Mouse (Mus musculus): ENCODE measurements around the gene Ubqln4.

Ubqln4 gene

DNA sequence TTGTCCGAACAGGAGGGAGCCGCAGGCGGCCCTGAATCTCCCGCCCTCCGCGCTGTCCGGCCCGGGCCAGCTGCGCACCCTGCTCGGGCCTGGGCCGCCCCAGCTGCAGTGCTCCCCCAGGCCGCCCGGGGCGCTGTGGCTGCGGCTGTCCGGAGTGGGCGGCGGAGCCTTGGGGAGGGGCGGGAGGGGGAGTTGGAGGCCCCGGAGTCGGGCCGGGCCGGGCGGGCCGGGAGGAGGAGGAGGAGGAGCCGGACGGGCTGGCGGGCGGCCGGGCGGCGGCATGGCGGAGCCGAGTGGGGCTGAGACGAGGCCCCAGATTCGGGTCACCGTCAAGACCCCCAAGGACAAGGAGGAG, at the start of gene Ubqln4:
TSS of gene Ubqln4 (plus strand) at position 234 of the 355 bp plus-strand sequence.
- in situ Hi-C loops (cut with MboI; ENCODE audit: low sequenced_read_pairs) = no loop called here

GRCm38 (mm10) chr3:88503881-88504746, 49.4 kb upstream of the Ubqln4 start:
- in situ Hi-C loops (cut with MboI; ENCODE audit: low sequenced_read_pairs) = no loop called here

DNA sequence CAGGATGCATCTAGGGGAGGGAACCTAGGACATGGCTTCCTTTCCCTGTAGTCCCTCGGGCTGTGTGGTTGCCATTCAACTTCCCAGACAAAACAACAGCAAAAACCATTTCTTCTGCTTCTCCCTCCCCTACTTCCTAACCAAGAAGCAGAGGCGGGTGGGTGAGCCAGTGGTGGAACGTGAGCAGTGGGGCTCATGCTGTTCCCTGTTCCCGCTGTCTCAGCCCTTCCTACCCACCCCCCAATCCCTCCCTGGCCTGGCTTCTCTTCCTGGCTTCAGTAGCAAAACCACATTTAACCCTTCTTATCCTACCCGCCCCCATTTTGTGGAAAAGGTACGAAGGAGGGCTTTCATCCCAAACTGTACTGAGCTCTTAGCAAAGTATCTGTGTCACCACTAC, 48.5 kb upstream of the Ubqln4 start:
- in situ Hi-C loops (cut with MboI; ENCODE audit: low sequenced_read_pairs) = no loop called here

DNA sequence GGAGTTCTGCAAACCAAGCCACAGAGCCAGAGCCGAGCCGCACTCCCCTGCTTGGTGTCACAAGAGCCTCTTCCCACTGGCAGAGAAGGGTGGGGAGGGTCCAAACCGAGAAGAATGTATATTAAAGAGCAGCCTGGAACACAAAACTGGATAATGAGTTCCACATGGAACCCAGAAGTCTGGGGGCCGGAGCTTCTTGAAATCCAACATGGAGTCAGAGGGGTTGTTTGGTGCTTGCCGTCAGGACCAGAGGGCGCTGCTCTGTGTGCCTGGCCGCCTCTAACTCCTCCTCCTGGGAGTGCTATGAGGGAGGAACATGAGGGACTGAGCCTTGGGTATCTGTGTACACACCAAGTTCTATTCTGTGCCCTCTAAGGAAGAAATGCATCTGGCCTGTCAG, 47.8 kb upstream of the Ubqln4 start:
- in situ Hi-C loops (cut with MboI; ENCODE audit: low sequenced_read_pairs) = no loop called here

- in situ Hi-C loops (cut with MboI; ENCODE audit: low sequenced_read_pairs) = no loop called here
Observed at GRCm38 (mm10) chr3:88509250-88509649, 44.3 kb upstream of the Ubqln4 start.

DNA sequence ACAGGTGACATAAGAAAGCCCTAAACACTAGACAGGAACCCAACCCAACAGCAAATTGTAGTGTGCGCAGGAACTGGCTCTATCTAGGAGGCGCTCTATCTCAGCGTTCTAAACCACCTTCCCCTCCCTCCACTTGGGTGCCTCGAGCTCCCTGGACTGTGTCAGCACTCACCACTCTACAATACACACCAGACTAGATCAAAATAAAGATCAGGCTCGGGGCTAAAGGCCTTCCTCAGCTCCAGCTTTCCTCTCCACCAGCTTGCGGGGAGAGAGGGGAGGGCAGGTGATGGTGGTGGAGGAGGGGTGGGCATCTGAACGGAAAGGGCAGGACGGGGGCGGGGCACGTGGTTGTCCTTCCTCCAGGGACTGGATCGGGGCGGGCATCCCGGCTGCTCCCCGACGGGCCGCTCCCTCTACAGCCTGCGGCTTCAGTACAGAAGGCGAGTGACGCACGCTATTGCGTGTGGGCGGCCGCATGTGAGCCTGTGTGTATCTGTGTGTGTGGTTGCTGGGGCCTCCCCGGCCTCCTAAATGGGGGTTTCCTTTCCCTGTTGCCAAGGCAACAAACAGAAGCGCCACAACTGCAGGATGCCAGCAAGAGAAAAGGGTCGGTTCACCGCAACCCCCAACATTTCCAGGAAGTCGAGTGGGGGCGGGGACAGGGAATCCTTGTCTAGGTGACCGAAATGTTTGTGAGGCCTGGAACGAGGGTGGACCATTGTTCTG, 43.7 kb upstream of the Ubqln4 start, which contains the start of gene Lmna:
TSS of gene Lmna (minus strand) at position 265 of the 729 bp plus-strand sequence.
- in situ Hi-C loops (cut with MboI; ENCODE audit: low sequenced_read_pairs) = no loop called here

DNA sequence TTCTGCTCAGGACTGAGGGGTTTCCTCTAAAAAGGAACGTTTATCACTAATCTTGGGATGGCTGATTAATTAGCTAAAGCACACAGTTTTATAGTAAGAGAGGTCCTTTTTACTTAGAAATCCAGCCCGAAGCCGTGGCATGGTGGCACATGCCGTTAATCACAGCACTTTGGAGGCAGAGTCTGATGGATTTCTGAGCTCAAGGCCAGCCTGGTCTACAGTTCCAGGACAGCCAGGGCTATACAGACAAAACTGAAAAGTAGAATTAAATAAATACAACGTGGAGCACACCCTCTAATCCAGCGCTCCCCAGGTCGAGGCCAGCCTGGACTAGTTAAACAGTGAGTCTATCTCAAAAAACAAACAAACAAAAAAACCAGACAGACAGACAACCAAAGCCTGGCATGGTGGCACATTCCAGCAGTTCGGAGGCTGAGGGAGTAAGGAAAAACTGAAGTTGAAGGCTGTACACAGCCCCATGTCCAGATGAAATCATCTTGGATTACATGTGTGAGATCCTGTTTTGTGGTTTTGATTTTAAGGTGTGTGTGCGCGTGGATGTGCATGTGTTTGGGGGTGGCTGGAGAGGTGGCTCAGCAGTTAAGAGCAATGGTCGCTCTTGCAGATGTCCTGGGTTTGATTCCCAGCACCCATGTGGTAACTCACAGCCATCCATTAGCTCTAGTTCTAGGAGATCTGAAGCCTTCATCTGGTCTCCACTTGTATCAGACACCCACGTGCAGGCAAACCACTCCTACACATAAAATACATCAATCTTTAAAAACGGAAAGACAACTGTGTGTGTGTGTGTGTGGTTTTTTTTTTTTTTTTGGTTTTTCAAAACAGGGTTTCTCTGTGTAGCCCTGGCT, 42.9 kb upstream of the Ubqln4 start:
- in situ Hi-C loops (cut with MboI; ENCODE audit: low sequenced_read_pairs) = no loop called here

DNA sequence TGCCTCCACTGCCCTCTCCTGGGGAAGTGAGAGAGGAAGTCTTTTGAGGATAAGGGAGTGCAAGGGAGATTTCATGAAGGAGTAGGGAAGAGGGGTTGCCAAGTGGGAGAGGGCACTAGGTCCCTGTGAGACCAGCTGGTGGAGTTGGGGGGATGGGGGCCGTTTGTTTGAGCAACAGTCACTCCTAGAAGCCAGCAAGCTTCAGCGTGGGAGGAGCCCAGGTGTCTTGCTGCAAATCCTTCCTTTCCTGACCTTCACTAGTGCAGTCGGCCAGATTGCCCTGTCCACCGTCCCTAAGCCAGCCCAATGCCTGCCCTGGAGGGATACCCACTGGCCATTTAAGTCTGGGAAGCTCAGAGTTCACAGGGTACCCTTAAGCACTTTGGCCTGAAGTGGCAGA, 42.0 kb upstream of the Ubqln4 start:
- in situ Hi-C loops (cut with MboI; ENCODE audit: low sequenced_read_pairs) = no loop called here

GRCm38 (mm10) chr3:88512141-88512895, 41.2 kb upstream of the Ubqln4 start:
- in situ Hi-C loops (cut with MboI; ENCODE audit: low sequenced_read_pairs) = no loop called here

- in situ Hi-C loops (cut with MboI; ENCODE audit: low sequenced_read_pairs) = no loop called here
Observed at GRCm38 (mm10) chr3:88512896-88513545, 40.5 kb upstream of the Ubqln4 start.

DNA sequence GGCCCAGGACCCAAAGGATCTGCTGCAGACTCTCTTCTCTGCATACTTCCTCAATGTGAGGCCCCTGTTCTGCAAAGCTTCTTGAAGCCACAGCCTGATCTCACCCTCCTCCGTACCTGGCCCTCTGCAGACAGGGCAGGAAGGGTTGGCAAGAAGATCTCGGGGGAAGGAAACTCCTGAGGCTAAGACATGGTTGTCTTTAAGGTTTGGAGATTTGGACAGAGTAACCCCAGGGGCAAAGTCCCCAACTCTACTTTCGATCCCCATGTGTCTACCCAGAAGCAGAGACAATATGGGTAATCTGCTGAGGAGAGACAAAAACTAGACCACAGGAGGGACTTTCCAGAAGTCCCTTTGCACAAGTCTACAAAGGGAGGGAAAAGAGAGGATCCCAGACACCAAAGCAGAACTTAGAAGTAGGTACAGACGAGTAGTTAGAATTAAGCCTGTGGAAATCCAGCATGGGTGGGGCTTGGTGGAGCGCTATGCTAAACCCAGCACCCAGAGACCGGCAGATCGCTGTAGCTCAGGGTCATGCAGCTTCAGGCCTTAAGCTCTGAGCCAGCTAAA, 39.9 kb upstream of the Ubqln4 start:
- in situ Hi-C loops (cut with MboI; ENCODE audit: low sequenced_read_pairs) = no loop called here

- in situ Hi-C loops (cut with MboI; ENCODE audit: low sequenced_read_pairs) = no loop called here
Observed at GRCm38 (mm10) chr3:88514231-88515094, 39.1 kb upstream of the Ubqln4 start.

DNA sequence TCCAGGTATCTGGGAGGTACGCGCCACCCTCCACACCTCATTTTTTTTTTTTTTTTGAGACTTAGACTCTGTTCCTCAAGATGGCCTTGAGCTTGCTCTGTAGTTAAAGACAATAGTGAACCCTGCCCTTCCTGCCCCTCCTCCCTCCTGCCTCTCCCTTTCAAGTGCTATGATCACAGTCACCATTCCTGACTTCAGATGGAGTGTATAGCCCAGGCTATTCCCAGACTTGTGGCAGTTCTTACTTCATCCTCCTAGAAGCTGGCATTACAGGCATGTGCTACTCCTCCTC, 38.5 kb upstream of the Ubqln4 start:
- in situ Hi-C loops (cut with MboI; ENCODE audit: low sequenced_read_pairs) = no loop called here

DNA sequence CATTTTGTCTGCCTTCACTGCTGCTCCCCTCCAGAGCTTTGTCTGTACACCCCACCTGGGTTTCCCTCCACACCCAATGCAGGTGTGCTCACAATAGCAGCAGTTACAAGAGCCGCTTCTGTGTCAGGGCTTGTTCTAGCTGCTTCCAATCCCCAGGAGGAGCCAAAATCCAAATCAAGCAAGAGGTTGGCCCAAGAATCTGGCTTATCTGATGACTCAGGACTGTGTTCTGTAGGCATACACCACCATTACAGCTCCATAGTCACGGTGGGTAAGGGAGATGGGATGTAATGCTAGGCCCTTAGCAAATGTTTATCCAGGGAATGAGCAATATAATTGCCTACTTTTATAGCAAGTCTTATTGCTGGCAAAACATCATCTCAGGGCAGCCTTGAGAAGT, 37.2 kb upstream of the Ubqln4 start:
- in situ Hi-C loops (cut with MboI; ENCODE audit: low sequenced_read_pairs) = no loop called here

GRCm38 (mm10) chr3:88518411-88518810, 35.1 kb upstream of the Ubqln4 start:
- in situ Hi-C loops (cut with MboI; ENCODE audit: low sequenced_read_pairs) = no loop called here

GRCm38 (mm10) chr3:88520078-88520477, 33.5 kb upstream of the Ubqln4 start:
- in situ Hi-C loops (cut with MboI; ENCODE audit: low sequenced_read_pairs) = loop anchor here (5.0 kb wide), 1 partner anchor 33 kb away; no protein-coding TSS in a partner anchor

DNA sequence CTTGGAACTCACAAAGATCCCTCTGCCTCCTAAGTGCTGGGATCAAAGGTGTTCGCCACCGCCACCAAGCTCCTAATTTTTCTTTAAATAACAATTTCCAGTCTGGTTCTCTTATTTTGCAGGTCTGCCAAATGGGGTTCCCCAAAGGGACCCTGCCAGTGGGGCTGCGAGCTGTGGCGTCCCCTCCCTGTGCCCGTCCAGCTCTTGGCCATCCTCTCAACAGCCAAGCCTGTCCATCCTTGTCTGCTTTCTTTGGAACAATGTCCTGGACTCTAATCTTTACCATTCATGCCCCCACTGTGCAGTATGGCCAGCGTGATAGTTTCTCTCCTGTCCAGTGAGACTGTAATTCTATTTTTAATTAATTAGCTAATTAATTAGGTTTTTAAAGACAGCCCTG, 32.4 kb upstream of the Ubqln4 start:
- in situ Hi-C loops (cut with MboI; ENCODE audit: low sequenced_read_pairs) = loop anchor here (5.0 kb wide), 1 partner anchor 34 kb away; no protein-coding TSS in a partner anchor

DNA sequence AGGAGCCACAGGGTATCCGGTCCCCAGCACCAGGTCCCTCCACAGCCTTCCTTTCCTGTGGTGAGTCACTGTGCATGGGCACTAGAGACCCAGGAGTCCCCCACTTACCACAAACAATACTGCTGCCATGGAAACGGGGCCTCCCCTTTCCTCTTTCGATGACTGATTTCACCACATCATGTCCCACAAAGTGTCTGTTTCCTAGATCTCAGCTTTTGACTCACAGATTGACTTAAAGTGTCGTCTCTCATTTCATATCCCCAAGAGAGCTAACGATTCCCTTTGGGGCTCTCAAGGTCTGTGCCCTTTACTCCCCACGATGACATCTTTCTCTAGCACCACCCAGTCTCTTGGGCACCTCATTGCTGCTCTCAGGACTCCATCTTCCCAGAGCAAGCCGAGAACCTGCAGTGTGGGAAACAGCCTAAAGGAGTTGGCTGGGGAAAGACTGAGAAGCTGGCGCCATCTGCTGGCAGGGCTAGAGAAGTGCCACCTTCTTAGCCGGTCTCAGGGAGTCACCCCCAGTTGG, 31.7 kb upstream of the Ubqln4 start:
- in situ Hi-C loops (cut with MboI; ENCODE audit: low sequenced_read_pairs) = loop anchor here (5.0 kb wide), 1 partner anchor 35 kb away; no protein-coding TSS in a partner anchor

Measured in CH12F3 (cell line).